Mouse (Mus musculus) CH12.LX (cell line): Measurements from ENCODE around the gene Olfr695. TPM values are rescaled to one million over a fixed set of nuclear protein-coding genes. Genes with fewer than 3 reads are reported as not detected.
"Not testable (repeated sequence)": the region's sequence is repeated elsewhere in the genome, so short reads cannot be mapped to it uniquely, and the experiment has no call there.

Experiments
- DNase-seq: peaks from one replicate; pipeline ENCODE4 v3.0.0-alpha.2; 2013; ENCODE audit errors: extremely low read depth
- H3K27ac ChIP-seq: 2 replicates; pipeline ENCODE4 v1.5.1; 2012; ENCODE audit warnings: low read depth, mild to moderate bottlenecking, control low read depth, moderate library complexity; ENCODE audit not compliant: insufficient read depth
- H3K27me3 ChIP-seq: replicated peaks from 2 replicates; pipeline ENCODE3; 2012; ENCODE audit warnings: inconsistent platforms
- H3K36me3 ChIP-seq, 2 experiments: replicated peaks in 1 of 2; 2 replicates each; pipeline versions ENCODE3 to v1.6.1; 2012; ENCODE audit warnings: inconsistent platforms in 1 of 2, low read length in 1 of 2, mild to moderate bottlenecking in 1 of 2, mixed read lengths in 1 of 2, moderate library complexity in 1 of 2; ENCODE audit not compliant: control insufficient read depth in 1 of 2, insufficient read depth in 1 of 2
- H3K4me1 ChIP-seq, 2 experiments: 2 replicates each; pipeline ENCODE4 v1.6.1; 2012; ENCODE audit warnings: inconsistent platforms in 1 of 2, moderate library complexity in 1 of 2; ENCODE audit not compliant: insufficient read depth in 2 of 2, control insufficient read depth in 1 of 2
- H3K4me2 ChIP-seq: 2 replicates; pipeline ENCODE4 v1.6.1; 2012; ENCODE audit warnings: low read depth, mild to moderate bottlenecking, control low read depth; ENCODE audit not compliant: poor library complexity, insufficient read depth, severe bottlenecking
- H3K4me3 ChIP-seq, 3 experiments: fragments of 150-350 bp in 1 of 3; sonication (generic) in 1 of 3; replicated peaks in 1 of 3; 2 replicates each; pipeline versions ENCODE3 to v1.5.1; 2011 to 2012; ENCODE audit warnings: low read depth in 2 of 3, low read length in 2 of 3, mild to moderate bottlenecking in 2 of 3, moderate library complexity in 2 of 3, control low read depth in 1 of 3, improper control_type of control experiment in 1 of 3, inconsistent platforms in 1 of 3, mixed read lengths in 1 of 3; ENCODE audit not compliant: poor library complexity in 1 of 3
- H3K79me2 ChIP-seq: replicated peaks from 2 replicates; pipeline ENCODE4 v1.6.1; 2012; ENCODE audit warnings: mild to moderate bottlenecking, moderate library complexity; ENCODE audit not compliant: control insufficient read depth, poor library complexity, insufficient read depth, severe bottlenecking; ENCODE audit errors: extremely low read depth
- H3K9ac ChIP-seq: 2 replicates; pipeline ENCODE4 v1.6.1; 2012; ENCODE audit warnings: low read depth, mild to moderate bottlenecking, control low read depth, moderate library complexity; ENCODE audit not compliant: insufficient read depth
- H3K9me3 ChIP-seq: replicated peaks from 2 replicates; pipeline ENCODE3; 2012; ENCODE audit warnings: low read length, inconsistent platforms, mixed read lengths
- BHLHE40 ChIP-seq: IDR thresholded peaks from 2 replicates; pipeline ENCODE4 v1.6.1; 2011; ENCODE audit warnings: mild to moderate bottlenecking, low read depth, low read length, improper control_type of control experiment
- ELF1 ChIP-seq: IDR thresholded peaks from 2 replicates; pipeline ENCODE4 v1.6.1; 2014; ENCODE audit warnings: low read depth, mild to moderate bottlenecking, inconsistent platforms, low read length, improper control_type of control experiment
- GABPA ChIP-seq: IDR thresholded peaks from 2 replicates; pipeline ENCODE4 v1.6.1; 2012; ENCODE audit warnings: low read depth, low read length, improper control_type of control experiment, inconsistent platforms; ENCODE audit not compliant: insufficient replicate concordance
- HCFC1 ChIP-seq: IDR thresholded peaks from 2 replicates; pipeline ENCODE4 v1.6.1; 2012; ENCODE audit warnings: low read depth, mild to moderate bottlenecking, inconsistent platforms, low read length, improper control_type of control experiment
- IRF4 ChIP-seq: IDR thresholded peaks from 2 replicates; pipeline ENCODE4 v1.6.1; 2014; ENCODE audit warnings: low read depth, mild to moderate bottlenecking, inconsistent platforms, low read length, improper control_type of control experiment
- KAT2A ChIP-seq: IDR thresholded peaks from 2 replicates; pipeline ENCODE4 v1.6.1; 2012; ENCODE audit warnings: low read length, improper control_type of control experiment, inconsistent platforms; ENCODE audit not compliant: insufficient replicate concordance
- MAFK ChIP-seq: IDR thresholded peaks from 2 replicates; pipeline ENCODE4 v1.6.1; 2011; ENCODE audit warnings: low read length, improper control_type of control experiment; ENCODE audit not compliant: insufficient replicate concordance
- MAX ChIP-seq: IDR thresholded peaks from 2 replicates; pipeline ENCODE4 v1.6.1; 2011; ENCODE audit warnings: low read length, improper control_type of control experiment
- MAZ ChIP-seq: IDR thresholded peaks from 2 replicates; pipeline ENCODE4 v1.6.1; 2012; ENCODE audit warnings: low read depth, mild to moderate bottlenecking, inconsistent platforms, low read length, improper control_type of control experiment, moderate library complexity
- MEF2A ChIP-seq: IDR thresholded peaks from 2 replicates; pipeline ENCODE4 v1.6.1; 2014; ENCODE audit warnings: low read depth, mild to moderate bottlenecking, inconsistent platforms, low read length, improper control_type of control experiment, borderline replicate concordance
- MXI1 ChIP-seq: IDR thresholded peaks from 2 replicates; pipeline ENCODE4 v1.6.1; 2011; ENCODE audit warnings: mild to moderate bottlenecking, low read depth, low read length, improper control_type of control experiment
- NELFE ChIP-seq: IDR thresholded peaks from 2 replicates; pipeline ENCODE4 v1.6.1; 2011; ENCODE audit warnings: low read depth, low read length, improper control_type of control experiment
- POLR2A ChIP-seq: IDR thresholded peaks from 2 replicates; pipeline ENCODE4 v1.6.1; 2011; ENCODE audit warnings: low read depth, mild to moderate bottlenecking, improper control_type of control experiment, low read length
- RAD21 ChIP-seq: IDR thresholded peaks from 2 replicates; pipeline ENCODE4 v1.6.1; 2011; ENCODE audit warnings: low read depth, mild to moderate bottlenecking, low read length, improper control_type of control experiment, moderate library complexity
- TBP ChIP-seq: conservative IDR thresholded peaks from 2 replicates; pipeline ENCODE4 v1.6.1; 2011; ENCODE audit warnings: low read depth, low read length, improper control_type of control experiment
- ZKSCAN1 ChIP-seq: IDR thresholded peaks from 2 replicates; pipeline ENCODE4 v1.6.1; 2012; ENCODE audit warnings: low read depth, inconsistent platforms, low read length, improper control_type of control experiment, borderline replicate concordance
- ZNF384 ChIP-seq: IDR thresholded peaks from 2 replicates; pipeline ENCODE4 v1.6.1; 2012; ENCODE audit warnings: low read depth, low read length, improper control_type of control experiment, inconsistent platforms
- dilution Hi-C: fragments of 300-500 bp; cut with MboI; formaldehyde crosslinking; loops from 2 replicates; pipeline ENCODE4 v1.14.3; 2020; ENCODE audit warnings: low sequenced_read_pairs; ENCODE audit not compliant: extremely low pct_unique_long_range_greater_than_20kb, extremely low pct_ligation_motif_present
- in situ Hi-C: fragments of 300-500 bp; cut with MboI; formaldehyde crosslinking; loops from 3 replicates; pipeline ENCODE4 v1.14.3; 2019; ENCODE audit warnings: low sequenced_read_pairs, low pct_ligation_motif_present, low pct_unique_long_range_greater_than_20kb, mixed read lengths
- polyA plus RNA-seq: library from polyadenylated mRNA; unstranded; fragments of >175 nt; gene quantifications from 2 replicates; pipeline ENCODE4 v1.2.1, GENCODE M21; 2012; ENCODE audit warnings: low read depth; ENCODE audit not compliant: insufficient read length
- total RNA-seq, 2 experiments: library from RNA; depleted of rRNA; stranded (reverse); fragments of 300-350 nt in 1 of 2; fragments of >200 nt in 1 of 2; gene quantifications; 2 replicates each; pipeline ENCODE4 v1.2.3; 2012 to 2014

Olfr695 gene
- total RNA-seq (2012; rRNA removed): not detected in 2 replicates
- total RNA-seq (2014; rRNA removed): not detected in 2 replicates
- not detected in 2 replicates for polyA plus RNA-seq

DNA sequence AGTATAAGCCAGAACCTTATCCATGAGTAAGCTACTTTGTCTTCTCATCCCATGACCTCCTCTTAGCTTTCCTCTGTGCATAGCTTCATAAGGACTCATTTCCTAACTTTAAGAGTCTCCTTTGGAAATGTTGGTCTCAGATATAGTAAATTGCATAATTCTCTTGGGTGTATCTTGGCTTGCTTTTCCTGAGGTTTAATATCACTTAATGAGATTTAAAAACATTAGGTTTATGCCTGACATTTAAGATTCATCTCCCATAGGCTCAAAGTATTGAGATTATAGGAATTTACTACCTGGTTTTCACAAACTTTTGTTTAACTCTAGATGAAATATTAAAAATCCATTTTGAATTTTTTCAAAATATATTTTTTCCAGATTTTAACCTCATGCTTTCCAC lies at the start of gene Olfr695:
Gene Olfr695, minus strand, starts transcription at position 101 of the 400 bp plus-strand sequence.
- Histone ChIP-seq H3K36me3 (no peaks in the 10 kb centered on the region), H3K9me3 (no peaks in the 10 kb centered on the region), H3K4me1 (no peaks in the 10 kb centered on the region)
- TF ChIP-seq GABPA: no peak
- TF ChIP-seq MAZ: no peak
- no peak for TF ChIP-seq KAT2A
- no peak for TF ChIP-seq POLR2A
- TF ChIP-seq IRF4: no peak
- TF ChIP-seq TBP: no peak
- TF ChIP-seq MAX: no peak
- no peak for TF ChIP-seq BHLHE40
- no peak for TF ChIP-seq NELFE
- no peak for TF ChIP-seq HCFC1
- no peak for TF ChIP-seq RAD21
- TF ChIP-seq MXI1: no peak
- TF ChIP-seq, all 38 proteins: peak for 0
- in situ Hi-C loops (no loop called here), dilution Hi-C loops (no loop called here)
- H3K4me2 ChIP-seq: no peak within 1 kb of the TSS
- DNase-seq: no peak
- no peaks in the 10 kb centered on the region for H3K79me2 ChIP-seq
- no peak within 1 kb of the TSS for H3K9ac ChIP-seq
- H3K4me3 ChIP-seq: no peak within 1 kb of the TSS
- no peaks in the 10 kb centered on the region for H3K27me3 ChIP-seq
- H3K27ac ChIP-seq: no peak within 1 kb of the TSS

DNA sequence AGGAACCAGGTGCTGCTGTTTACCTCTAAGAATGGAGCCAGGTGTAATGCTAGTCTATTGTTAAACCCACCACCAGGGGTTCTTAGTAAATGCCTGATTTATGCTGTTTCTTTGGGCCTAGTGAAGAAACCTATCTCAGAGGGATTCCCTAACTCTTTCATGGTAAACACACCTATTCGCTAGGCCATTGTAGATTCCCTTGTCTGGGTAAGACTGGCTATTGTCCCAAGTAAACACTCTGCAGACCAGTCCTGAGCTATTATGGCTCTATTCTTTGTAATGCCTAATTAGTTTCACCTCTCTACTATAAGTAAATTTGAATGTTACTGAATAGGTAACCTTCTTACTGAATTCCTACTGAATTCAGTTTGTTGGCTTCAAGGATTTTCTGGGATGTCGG lies 44.8 kb upstream of the Olfr695 start:
- H3K36me3 ChIP-seq, in situ Hi-C loops, dilution Hi-C loops, H3K79me2 ChIP-seq, H3K27me3 ChIP-seq, H3K9me3 ChIP-seq, H3K4me1 ChIP-seq, DNase-seq, H3K4me3 ChIP-seq, H3K9ac ChIP-seq, H3K27ac ChIP-seq, H3K4me2 ChIP-seq: not testable (repeated sequence)

DNA sequence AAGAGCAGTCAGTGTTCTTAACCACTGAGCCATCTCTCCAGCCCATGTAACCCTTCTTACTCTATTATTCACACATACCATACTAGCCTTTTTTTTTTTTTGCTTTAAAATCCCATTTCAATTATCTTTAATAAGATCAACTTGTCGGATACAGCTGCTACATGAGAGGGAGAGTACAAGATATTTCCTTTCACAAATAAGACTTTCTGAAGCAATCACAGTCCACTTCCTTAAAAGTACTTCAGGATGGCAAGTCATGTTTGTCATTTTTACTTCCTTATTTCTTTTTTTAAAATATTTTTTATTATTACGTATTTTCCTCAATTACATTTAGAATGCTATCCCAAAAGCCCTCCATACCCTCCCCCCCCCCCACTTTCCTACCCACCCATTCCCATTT lies 42.6 kb upstream of the Olfr695 start:
- Histone ChIP-seq H3K4me3 (no peak overlapping the region), H3K27ac (no peak overlapping the region), H3K9ac (no peak overlapping the region), H3K79me2 (no peaks in the 10 kb centered on the region), H3K27me3 (no peaks in the 10 kb centered on the region), H3K36me3 (no peaks in the 10 kb centered on the region), H3K9me3 (no peaks in the 10 kb centered on the region), H3K4me1 (no peaks in the 10 kb centered on the region), H3K4me2 (no peak overlapping the region)
- dilution Hi-C loops (no loop called here), in situ Hi-C loops (no loop called here)
- no peak for DNase-seq
- no peak for TF ChIP-seq MAFK
- TF ChIP-seq TBP: no peak
- no peak for TF ChIP-seq MXI1
- no peak for TF ChIP-seq IRF4
- no peak for TF ChIP-seq MEF2A
- TF ChIP-seq ELF1: no peak
- TF ChIP-seq KAT2A: no peak
- TF ChIP-seq ZKSCAN1: no peak
- TF ChIP-seq ZNF384: no peak
- TF ChIP-seq GABPA: no peak
